Mouse (Mus musculus): ENCODE data around the gene Surf1.

The Surf1 gene

DNA sequence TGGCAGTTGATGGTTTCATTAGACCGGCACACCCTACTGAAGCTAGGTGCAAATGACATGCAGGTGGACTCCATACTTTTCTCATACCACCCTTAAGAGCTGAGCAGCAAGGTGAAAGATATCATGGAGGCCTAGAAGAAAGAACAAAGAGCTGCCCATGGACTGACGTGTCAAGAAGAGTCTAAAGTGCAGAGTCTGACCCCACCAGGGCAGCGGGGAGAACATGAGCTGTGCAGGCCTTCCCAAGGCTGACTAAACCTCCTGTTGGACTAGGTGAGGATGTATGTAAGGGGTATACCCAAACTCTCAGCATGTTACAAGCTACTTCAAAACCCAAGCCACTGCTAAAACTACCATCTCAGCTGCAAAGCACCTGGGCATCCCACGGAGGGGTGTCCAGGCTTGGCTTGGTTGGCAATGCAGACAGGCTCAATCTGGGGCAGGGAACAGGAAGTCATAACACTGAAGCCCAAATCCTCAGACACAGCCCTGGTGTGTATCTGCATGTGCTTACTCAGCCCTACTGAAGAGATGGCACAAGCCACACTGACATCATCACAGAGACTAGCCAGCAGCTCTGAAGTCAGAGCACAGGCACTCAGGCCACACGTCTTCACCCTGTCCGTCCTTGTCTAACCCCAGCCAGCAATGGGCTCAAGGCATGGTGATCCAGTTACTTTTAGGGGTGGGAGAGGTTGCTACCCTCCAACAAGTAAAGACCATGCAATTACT, 11.6 kb upstream of the Surf1 start:
- no peak for DNase-seq (ENCODE audit: low read depth, low spot score)

DNA sequence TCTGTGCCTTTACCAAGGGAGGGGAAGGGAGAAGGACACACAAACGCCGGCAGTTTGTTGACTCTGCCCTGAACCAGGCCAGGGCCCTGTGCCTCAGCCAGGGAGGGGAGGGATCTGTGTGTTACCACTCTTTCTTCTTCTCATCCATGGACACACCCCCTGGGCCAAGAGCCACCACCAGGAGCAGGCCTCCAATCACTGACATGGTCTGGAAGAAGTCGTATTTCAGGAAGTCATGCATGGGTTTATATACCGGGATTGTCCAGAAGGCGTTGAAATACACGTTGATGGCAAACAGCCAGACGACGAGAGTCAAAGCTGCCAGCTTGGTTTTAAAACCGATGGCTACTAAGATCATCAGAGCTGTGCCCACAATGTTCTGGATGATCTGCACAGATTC, 5.5 kb upstream of the Surf1 start:
- DNase-seq (ENCODE audit: low read depth, low spot score): no peak

GRCm38 (mm10) chr2:26920190-26920855, 4.0 kb upstream of the Surf1 start:
- no peak for DNase-seq (ENCODE audit: low read depth, low spot score)

DNA sequence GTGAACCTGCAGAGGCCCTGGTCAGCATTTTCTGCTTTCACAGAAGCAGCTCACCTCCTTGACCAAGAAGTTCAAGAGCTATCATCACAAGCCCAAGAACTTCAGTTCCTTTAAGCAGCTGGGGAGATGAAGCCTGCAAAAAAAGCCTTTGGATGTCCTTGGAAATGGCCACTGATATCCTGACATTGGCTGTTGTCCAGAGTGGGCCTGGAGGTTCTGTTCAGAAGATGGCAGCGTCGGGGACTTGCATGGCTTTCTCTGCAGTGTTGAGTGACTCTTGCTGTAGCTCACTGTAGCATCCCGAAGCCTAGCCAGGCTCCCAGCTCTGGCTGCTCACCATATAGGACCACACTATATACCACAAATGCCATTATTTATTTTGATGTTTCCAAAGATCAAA, 3.4 kb upstream of the Surf1 start:
- no peak for DNase-seq (ENCODE audit: low read depth, low spot score)

DNA sequence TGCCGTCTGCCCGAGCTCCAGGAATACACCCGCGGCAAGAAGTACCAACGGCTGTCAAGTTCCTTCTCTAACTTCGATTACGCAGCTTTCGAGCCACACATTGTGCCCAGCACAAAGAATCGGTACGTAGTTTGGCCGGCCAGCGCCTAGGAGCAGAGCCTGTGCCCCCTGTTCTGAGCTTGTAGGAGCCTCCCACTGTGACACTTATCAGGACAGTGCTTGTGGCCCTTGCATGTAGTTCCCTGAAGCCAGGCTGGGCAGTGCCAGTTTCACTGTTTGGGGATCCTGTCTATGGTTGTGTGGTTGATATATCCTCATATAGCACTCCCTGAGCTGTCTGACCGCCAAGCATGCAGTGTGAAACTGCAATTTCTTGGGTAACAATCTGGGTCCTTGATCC, 408 bp upstream of the Surf1 start:
- DNase-seq (ENCODE audit: low read depth, low spot score): no peak

- no peak for DNase-seq (ENCODE audit: low read depth, low spot score)
Observed at GRCm38 (mm10) chr2:26914148-26914941, 2.0 kb downstream of the Surf1 start.

GRCm38 (mm10) chr2:26913416-26914147, 2.7 kb downstream of the Surf1 start:
- no peak for DNase-seq (ENCODE audit: low read depth, low spot score)

DNA sequence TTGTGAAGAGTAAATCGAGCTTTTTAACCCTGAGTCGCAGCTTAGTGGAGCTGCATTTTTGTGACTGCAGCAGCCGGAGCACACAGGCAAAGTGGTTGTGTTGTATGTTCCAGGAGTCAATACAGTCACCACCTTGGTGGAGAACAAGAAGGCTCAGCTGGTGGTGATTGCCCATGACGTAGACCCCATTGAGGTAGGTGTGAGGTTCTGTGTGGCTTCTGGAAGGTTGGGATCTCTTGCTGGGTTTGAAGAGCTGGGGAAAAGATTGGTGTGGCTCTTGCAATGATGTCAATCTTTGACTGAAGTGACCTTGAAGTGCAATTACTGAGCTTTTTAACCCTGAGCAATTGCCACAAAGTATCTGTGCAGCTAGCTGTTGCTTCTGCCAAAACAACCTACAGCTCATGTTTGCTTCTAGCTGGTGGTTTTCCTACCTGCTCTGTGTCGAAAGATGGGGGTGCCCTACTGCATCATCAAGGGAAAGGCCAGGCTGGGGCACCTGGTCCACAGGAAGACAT, 4.0 kb downstream of the Surf1 start:
- no peak for DNase-seq (ENCODE audit: low read depth, low spot score)

GRCm38 (mm10) chr2:26910994-26911765, 5.2 kb downstream of the Surf1 start:
- DNase-seq (ENCODE audit: low read depth, low spot score): no peak

DNA sequence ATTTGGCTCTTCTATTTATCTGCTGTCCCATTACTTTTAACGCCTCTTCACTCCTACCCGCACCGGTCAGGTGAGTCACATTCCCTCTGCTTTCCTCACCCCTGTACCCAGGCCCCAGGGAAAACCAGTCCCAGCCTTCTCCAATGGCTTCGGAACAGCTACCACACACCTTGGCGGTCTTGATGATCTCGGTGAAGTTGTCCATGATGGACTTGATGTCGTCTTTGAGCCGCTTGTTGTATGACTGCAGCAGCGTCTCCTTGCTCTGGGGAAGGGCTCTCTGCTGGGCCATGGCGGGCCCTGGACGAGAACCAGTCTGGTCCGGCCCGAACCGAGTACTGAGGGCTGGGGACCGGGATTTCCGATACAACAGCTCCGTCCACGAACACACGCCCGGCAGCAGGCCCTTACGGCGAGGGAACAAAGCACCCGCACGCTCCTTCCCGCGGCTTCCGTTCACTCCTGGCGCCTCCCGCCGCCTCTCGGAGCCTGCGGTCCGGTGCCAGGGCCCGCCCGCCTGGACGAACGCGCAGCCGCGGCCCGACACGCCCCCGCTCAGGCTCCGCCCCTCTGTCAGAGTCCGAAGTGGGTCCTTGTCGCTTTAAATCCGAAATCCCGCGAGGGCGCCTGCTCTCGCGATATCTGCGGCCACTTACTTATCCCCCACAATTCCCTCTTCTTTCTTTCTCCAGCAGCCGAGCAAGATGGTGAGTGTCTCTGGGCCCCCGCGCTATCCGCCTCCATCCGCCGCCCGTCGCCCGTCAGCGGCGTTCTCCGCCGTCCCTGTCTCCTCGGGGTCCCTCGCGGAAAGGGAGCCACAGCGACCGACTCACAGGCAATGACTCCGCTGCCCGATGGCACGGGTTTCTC, 6.0 kb downstream of the Surf1 start, which contains the start of the genes Med22 and Rpl7a:
Gene Med22, minus strand, starts transcription at position 554 of the 870 bp plus-strand sequence.
Gene Rpl7a, plus strand, starts transcription at position 641 of the 870 bp plus-strand sequence.
- DNase-seq (ENCODE audit: low read depth, low spot score): peak; percentile 99

DNA sequence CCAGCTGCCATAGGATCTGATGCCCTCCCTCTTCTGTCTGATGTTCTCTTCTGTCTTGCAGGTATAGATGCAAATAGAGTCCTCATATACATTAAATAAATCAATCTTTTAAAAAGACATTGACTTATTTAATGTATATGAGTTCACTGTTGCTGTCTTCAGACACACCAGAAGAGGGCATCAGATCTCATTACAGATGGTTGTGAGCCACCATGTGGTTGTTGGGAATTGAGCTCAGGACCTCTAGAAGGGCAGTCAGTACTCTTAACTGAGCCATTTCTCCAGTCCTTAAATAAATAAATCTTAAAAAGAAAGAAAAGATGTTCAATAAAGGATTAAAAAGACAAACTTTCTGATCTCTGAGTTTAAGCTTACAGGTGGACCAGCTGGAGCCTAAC, 6.9 kb downstream of the Surf1 start:
- DNase-seq (ENCODE audit: low read depth, low spot score): no peak

GRCm38 (mm10) chr2:26908710-26909386, 7.5 kb downstream of the Surf1 start:
- DNase-seq (ENCODE audit: low read depth, low spot score): no peak

DNA sequence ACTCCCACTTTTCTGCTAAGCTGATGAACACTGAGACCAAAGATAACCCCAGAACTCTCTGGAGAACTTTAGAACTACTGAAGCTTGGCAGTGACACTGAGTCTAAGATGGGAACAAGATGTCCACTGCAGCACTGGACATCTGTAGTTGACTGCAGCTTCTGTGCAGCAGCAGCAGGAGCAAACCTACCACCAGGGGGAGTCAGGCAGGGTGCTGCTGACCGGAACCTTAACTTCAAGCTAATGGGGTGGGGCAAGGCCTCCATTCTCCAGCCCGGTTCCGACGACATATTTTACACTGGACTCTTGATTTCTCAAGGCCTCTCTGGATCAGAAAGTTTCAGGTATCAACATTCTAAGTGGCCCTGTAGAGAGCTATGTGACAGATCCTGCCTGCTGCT, 9.2 kb downstream of the Surf1 start:
- DNase-seq (ENCODE audit: low read depth, low spot score): no peak

DNA sequence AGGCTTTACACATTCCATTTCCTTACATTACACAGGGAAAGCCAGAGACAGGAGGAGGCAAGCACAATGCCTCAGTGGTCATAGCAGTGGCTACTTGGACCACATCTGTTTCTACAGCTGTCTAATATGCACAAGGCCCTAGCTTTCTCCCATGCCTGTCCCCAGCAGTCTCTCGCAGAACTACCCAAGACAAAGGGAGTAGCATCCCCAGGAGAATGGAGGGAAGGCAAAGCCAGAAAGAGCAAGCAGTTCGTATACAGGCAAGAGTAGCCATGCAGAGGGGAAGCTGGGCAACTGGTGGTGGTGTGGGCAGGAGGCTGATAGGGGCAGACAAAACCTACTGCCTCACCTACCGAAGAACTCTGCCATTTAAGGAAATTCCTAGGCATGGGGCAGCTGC, 9.9 kb downstream of the Surf1 start:
- no peak for DNase-seq (ENCODE audit: low read depth, low spot score)

- DNase-seq (ENCODE audit: low read depth, low spot score): no peak
Observed at GRCm38 (mm10) chr2:26905936-26906335, 10.4 kb downstream of the Surf1 start.

DNA sequence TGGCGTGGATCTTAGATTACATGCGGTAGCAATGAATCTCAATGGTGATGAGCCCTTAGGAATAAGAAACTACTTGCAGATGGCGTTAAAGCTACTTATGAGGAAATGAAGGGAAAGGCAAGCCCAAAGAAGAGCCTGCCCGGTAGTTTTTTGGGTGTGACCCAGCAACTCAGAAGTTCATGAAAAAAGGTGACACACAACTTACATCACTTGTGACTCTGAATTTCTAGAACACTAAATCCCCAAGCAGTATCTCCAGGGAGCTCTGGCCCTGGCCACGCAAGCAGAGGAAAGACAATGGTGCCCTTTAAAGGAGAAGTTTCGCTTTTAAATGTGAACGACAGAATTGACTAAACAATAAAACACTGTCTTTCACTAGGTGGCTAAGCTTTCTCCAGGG, 13.0 kb downstream of the Surf1 start:
- DNase-seq (ENCODE audit: low read depth, low spot score): no peak

DNA sequence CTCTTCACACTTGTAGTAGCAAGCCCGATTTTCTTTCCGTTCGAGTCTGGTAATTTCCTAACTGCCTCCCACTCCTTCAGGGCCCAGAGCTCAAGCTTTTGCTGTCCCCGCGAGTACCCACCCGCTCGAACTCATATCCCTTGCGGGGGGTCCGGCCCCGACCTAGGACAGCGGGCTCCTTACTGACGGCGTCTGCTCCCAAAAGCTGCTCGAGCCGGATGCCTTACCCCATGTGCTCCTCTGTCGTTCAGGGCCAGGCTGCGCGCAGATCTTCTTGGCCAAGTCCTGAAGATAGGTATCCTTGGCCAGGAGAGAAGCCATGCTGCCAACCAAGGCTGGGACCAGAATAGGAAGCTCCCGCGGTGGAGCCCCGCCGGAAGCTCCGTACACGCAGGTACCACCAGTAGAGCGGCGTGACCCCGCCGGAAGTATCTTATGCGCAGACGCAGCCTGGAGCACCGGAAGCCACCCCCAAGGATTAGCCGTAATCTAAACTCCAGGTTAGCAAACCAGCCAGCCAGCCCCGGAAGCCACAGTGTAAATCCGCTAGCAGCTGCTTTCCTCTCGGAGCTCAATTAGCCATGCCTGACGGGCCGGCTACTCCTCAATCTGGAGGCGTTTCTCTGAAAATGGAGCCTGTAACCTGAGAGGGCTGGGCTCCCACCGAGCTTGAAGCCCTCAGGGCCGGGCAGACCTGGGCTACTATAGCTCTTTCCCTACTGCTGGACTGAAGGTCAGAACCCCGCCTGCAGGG, 13.7 kb downstream of the Surf1 start, which contains the start of gene Surf6:
Gene Surf6, minus strand, starts transcription at position 413 of the 754 bp plus-strand sequence.
- peak; percentile 69 for DNase-seq (ENCODE audit: low read depth, low spot score)

DNA sequence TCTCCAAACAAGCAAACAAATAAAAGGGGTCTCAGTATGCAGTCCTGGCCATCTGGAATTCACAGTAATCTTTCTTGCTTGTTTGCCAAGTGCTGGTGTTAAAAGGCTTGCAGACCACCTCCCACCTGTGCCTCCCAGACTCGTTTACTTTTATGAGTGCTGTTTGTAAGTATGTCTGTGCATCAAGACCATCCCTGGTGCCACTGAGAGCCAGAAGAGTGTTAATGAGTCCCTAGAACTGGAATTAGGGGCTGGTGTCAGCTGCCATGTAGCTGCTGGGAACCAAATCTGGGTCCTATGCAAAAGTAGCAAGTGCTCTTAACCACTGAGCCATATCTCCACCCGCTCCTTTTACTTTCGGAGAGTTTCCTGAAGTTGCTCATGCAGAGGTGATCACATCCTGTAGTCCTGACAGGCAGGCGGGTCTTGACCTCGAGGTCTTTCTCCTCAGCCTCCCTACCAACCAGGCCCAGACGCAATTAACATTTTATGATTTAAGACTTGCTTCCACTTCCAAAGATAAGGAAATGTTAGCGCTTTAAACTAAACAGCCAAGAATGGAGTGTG, 14.4 kb downstream of the Surf1 start:
- no peak for DNase-seq (ENCODE audit: low read depth, low spot score)

Data from c-Kit-negative CD71-positive TER-119-positive erythroid progenitor cells, embryonic 14.5 days (primary cell).